Mouse (Mus musculus): Measurements from ENCODE around the gene Plch2. TPM values are rescaled to one million over a fixed set of nuclear protein-coding genes. Genes with fewer than 3 reads are reported as not detected.
A peak's percentile ranks its signal among the peaks of the same experiment; 100 is the strongest.

Plch2 gene
- polyA plus RNA-seq, 1 experiment from 2014 or later = 17.0 TPM

- H3K4me1 ChIP-seq (ENCODE audit: control insufficient read depth, insufficient read depth, low read depth, low read length) = peaks cover 15% of the 10 kb centered on the region; the same call in 1 of the 2 replicates
- 72% methylated on average over 2 of the region's 2 CpGs for WGBS
- no peak overlapping the region for H3K27ac ChIP-seq (ENCODE audit: low read depth, low read length)
Measured at GRCm38 (mm10) chr4:155012115-155012514, 44.5 kb downstream of the Plch2 start.

GRCm38 (mm10) chr4:155011312-155012025 is 45.1 kb downstream of the Plch2 start:
- Histone ChIP-seq H3K27ac (ENCODE audit: low read depth, low read length) (peak overlapping the region; percentile 49; the same call in 1 of the 2 replicates), H3K36me3 (ENCODE audit: control insufficient read depth, insufficient read depth, low read length) (no peaks in the 10 kb centered on the region), H3K9me3 (ENCODE audit: control insufficient read depth, low read length) (no peaks in the 10 kb centered on the region), H3K4me3 (ENCODE audit: low read length) (no peak overlapping the region), H3K27me3 (replicated peaks; ENCODE audit: control insufficient read depth, insufficient read depth, low read length) (no peaks in the 10 kb centered on the region), H3K9ac (ENCODE audit: low read depth, low read length) (no peak overlapping the region), H3K4me1 (ENCODE audit: control insufficient read depth, insufficient read depth, low read depth, low read length) (peaks cover 15% of the 10 kb centered on the region; the same call in 1 of the 2 replicates), H3K4me2 (ENCODE audit: low read length) (no peak overlapping the region)
- ATAC-seq = no peak
- 76% methylated on average over 8 of the region's 8 CpGs for WGBS

More at GRCm38 (mm10) chr4:155012115-155012514, 44.5 kb downstream of the Plch2 start:
- Histone ChIP-seq H3K4me3 (ENCODE audit: low read length) (no peak overlapping the region), H3K27me3 (replicated peaks; ENCODE audit: control insufficient read depth, insufficient read depth, low read length) (no peaks in the 10 kb centered on the region), H3K36me3 (ENCODE audit: control insufficient read depth, insufficient read depth, low read length) (no peaks in the 10 kb centered on the region), H3K4me2 (ENCODE audit: low read length) (no peak overlapping the region), H3K9ac (ENCODE audit: low read depth, low read length) (0 out of 2 replicates have a peak overlapping the region, but pooled peaks have one; percentile 13), H3K9me3 (ENCODE audit: control insufficient read depth, low read length) (no peaks in the 10 kb centered on the region)
- no peak for ATAC-seq

DNA sequence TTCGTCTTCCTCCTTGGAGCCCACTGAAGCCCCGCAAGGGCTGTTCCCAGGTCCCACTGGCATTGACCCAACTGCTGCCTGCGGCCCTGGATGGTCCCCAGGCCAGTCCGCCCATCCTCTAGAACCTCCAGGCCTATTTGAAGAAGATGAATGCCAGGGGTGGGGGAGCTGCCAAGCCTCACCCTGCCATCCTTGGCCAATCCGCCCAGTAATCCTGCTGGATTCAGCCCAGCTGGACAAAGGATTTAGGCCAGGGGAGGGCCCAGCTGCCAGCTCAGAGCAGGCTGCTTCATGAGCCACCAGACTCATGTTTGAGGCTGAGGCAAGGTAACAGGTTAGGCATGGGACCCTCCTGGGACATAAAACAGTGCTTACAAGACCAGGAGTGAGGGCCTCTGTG is 45.7 kb downstream of the Plch2 start:
- ATAC-seq = peak; percentile 62; the same call in 1 of the 2 replicates
- peaks cover 16% of the 10 kb centered on the region; the same call in 1 of the 2 replicates for H3K4me1 ChIP-seq (ENCODE audit: control insufficient read depth, insufficient read depth, low read depth, low read length)
- no peaks in the 10 kb centered on the region for H3K9me3 ChIP-seq (ENCODE audit: control insufficient read depth, low read length)
- peak overlapping the region; percentile 49; the same call in 1 of the 2 replicates for H3K27ac ChIP-seq (ENCODE audit: low read depth, low read length)
- no peak overlapping the region for H3K9ac ChIP-seq (ENCODE audit: low read depth, low read length)
- no peak overlapping the region for H3K4me3 ChIP-seq (ENCODE audit: low read length)
- no peak overlapping the region for H3K4me2 ChIP-seq (ENCODE audit: low read length)
- H3K36me3 ChIP-seq (ENCODE audit: control insufficient read depth, insufficient read depth, low read length) = no peaks in the 10 kb centered on the region
- 70% methylated on average over 5 of the region's 5 CpGs for WGBS
- H3K27me3 ChIP-seq (replicated peaks; ENCODE audit: control insufficient read depth, insufficient read depth, low read length) = no peaks in the 10 kb centered on the region

DNA sequence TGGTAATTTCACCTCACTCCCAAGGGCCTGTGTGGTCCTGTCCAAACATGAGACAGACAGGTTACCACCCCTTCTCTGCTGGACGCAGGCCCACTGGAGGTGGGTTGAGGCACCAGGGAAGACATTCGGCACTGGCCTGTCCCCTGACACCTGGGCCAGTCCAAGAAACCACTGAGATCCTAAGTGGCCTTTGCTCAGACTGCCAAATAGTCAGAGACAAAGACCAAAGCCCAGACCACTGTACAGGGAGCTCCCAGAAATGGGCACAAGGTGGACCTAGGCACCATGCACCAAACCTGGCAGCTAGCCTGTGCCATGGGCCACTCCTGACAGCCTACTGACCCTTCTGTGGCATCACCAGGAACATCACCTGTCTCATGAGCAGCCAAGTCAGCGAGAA is 47.4 kb downstream of the Plch2 start:
- ATAC-seq = no peak
- Histone ChIP-seq H3K4me1 (ENCODE audit: control insufficient read depth, insufficient read depth, low read depth, low read length) (peaks cover 16% of the 10 kb centered on the region; the same call in 1 of the 2 replicates), H3K36me3 (ENCODE audit: control insufficient read depth, insufficient read depth, low read length) (no peaks in the 10 kb centered on the region), H3K27me3 (replicated peaks; ENCODE audit: control insufficient read depth, insufficient read depth, low read length) (no peaks in the 10 kb centered on the region), H3K9me3 (ENCODE audit: control insufficient read depth, low read length) (no peaks in the 10 kb centered on the region), H3K4me3 (ENCODE audit: low read length) (no peak overlapping the region), H3K4me2 (ENCODE audit: low read length) (no peak overlapping the region), H3K27ac (ENCODE audit: low read depth, low read length) (no peak overlapping the region), H3K9ac (ENCODE audit: low read depth, low read length) (no peak overlapping the region)
- WGBS = 92% methylated on average over 3 of the region's 3 CpGs

DNA sequence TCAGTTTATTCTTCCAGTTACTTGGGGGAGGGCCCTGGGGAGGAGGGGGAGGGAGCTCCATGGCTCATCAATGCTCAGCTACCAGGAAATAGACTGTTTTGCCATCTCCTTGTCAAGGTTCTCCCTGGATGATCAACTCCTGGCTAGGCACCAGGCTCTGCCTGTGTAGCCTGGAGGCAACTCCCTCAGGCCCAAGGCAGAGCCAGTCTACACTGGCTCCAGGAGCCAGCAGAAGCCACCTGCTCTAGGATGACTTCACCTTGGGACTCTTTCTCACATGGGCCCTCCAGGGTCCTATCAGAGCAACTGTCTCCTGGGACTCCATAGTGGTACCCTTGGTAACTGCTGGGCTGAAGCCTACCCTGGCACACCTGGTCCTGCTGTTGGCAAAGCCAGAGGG is 48.5 kb downstream of the Plch2 start:
- Histone ChIP-seq H3K27ac (ENCODE audit: low read depth, low read length) (no peak overlapping the region), H3K4me3 (ENCODE audit: low read length) (no peak overlapping the region), H3K4me1 (ENCODE audit: control insufficient read depth, insufficient read depth, low read depth, low read length) (peaks cover 16% of the 10 kb centered on the region; the same call in 1 of the 2 replicates), H3K9me3 (ENCODE audit: control insufficient read depth, low read length) (no peaks in the 10 kb centered on the region), H3K36me3 (ENCODE audit: control insufficient read depth, insufficient read depth, low read length) (no peaks in the 10 kb centered on the region), H3K4me2 (ENCODE audit: low read length) (no peak overlapping the region), H3K27me3 (replicated peaks; ENCODE audit: control insufficient read depth, insufficient read depth, low read length) (no peaks in the 10 kb centered on the region), H3K9ac (ENCODE audit: low read depth, low read length) (no peak overlapping the region)
- no peak for ATAC-seq

DNA sequence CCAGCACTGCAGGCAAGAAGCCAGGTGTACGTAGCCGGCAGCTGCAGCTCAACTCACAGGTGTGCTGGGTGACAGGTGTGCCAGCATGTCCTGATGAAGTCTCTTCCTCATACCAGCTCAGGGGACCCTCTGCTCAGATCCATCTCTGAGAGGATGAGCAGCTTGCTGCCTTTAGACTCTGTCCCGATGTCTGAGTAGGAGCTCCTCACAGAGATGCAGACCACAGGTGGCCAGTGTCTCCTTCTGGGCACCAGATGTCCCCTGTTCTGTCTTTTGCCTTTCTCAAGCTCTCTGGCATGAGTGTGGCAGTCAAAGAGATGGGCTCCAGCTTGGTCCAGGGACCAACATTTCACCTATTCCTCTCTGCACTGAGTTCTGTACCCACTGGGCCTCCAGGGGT is 48.9 kb downstream of the Plch2 start:
- ATAC-seq = no peak
- WGBS = 78% methylated on average over 3 of the region's 3 CpGs

GRCm38 (mm10) chr4:155006296-155006695 is 50.3 kb downstream of the Plch2 start:
- Histone ChIP-seq H3K9ac (ENCODE audit: low read depth, low read length) (no peak overlapping the region), H3K36me3 (ENCODE audit: control insufficient read depth, insufficient read depth, low read length) (no peaks in the 10 kb centered on the region), H3K4me3 (ENCODE audit: low read length) (no peak overlapping the region), H3K27ac (ENCODE audit: low read depth, low read length) (no peak overlapping the region), H3K9me3 (ENCODE audit: control insufficient read depth, low read length) (no peaks in the 10 kb centered on the region), H3K27me3 (replicated peaks; ENCODE audit: control insufficient read depth, insufficient read depth, low read length) (no peaks in the 10 kb centered on the region), H3K4me1 (ENCODE audit: control insufficient read depth, insufficient read depth, low read depth, low read length) (peaks cover 7% of the 10 kb centered on the region; the same call in 1 of the 2 replicates), H3K4me2 (ENCODE audit: low read length) (no peak overlapping the region)
- ATAC-seq = no peak
- WGBS = 63% methylated on average over 10 of the region's 10 CpGs

More for the DNA sequence above, 48.9 kb downstream of the Plch2 start:
- Histone ChIP-seq H3K4me3 (ENCODE audit: low read length) (no peak overlapping the region), H3K36me3 (ENCODE audit: control insufficient read depth, insufficient read depth, low read length) (no peaks in the 10 kb centered on the region), H3K27ac (ENCODE audit: low read depth, low read length) (no peak overlapping the region), H3K27me3 (replicated peaks; ENCODE audit: control insufficient read depth, insufficient read depth, low read length) (no peaks in the 10 kb centered on the region), H3K4me1 (ENCODE audit: control insufficient read depth, insufficient read depth, low read depth, low read length) (peaks cover 16% of the 10 kb centered on the region; the same call in 1 of the 2 replicates), H3K9me3 (ENCODE audit: control insufficient read depth, low read length) (no peaks in the 10 kb centered on the region), H3K9ac (ENCODE audit: low read depth, low read length) (no peak overlapping the region), H3K4me2 (ENCODE audit: low read length) (no peak overlapping the region)

DNA sequence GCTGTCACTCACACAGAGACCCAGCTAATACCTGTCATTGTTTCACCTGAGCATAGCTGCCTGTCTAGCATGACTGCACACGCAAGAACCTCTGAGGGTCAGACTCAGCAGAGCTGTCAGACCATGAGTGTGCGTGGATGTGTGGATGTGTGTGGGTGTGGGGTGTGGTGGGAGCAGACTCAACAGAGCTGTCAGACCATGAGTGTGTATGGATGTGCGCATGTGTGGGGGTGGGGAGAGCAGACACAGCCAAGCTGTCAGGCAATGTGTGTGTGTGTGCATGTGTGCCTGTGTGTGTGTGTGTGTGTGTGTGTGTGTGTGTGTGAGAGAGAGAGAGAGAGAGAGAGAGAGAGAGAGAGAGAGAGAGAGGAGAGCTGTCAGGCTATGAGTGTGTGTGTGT is 51.3 kb downstream of the Plch2 start:
- ATAC-seq = peak; percentile 51; the same call in 1 of the 2 replicates
- no peak overlapping the region for H3K4me3 ChIP-seq (ENCODE audit: low read length)
- H3K9ac ChIP-seq (ENCODE audit: low read depth, low read length) = no peak overlapping the region
- no peaks in the 10 kb centered on the region for H3K36me3 ChIP-seq (ENCODE audit: control insufficient read depth, insufficient read depth, low read length)
- no peak overlapping the region for H3K4me2 ChIP-seq (ENCODE audit: low read length)
- H3K4me1 ChIP-seq (ENCODE audit: control insufficient read depth, insufficient read depth, low read depth, low read length) = 0 out of 2 replicates have a peak, but pooled peaks cover 3% of the 10 kb centered on the region
- 90% methylated on average over 3 of the region's 3 CpGs for WGBS
- no peak overlapping the region for H3K27ac ChIP-seq (ENCODE audit: low read depth, low read length)
- H3K27me3 ChIP-seq (replicated peaks; ENCODE audit: control insufficient read depth, insufficient read depth, low read length) = no peaks in the 10 kb centered on the region
- H3K9me3 ChIP-seq (ENCODE audit: control insufficient read depth, low read length) = no peaks in the 10 kb centered on the region

- peaks cover 12% of the 10 kb centered on the region for H3K4me1 ChIP-seq (ENCODE audit: control insufficient read depth, insufficient read depth, low read depth, low read length)
- ATAC-seq = no peak
- H3K9me3 ChIP-seq (ENCODE audit: control insufficient read depth, low read length) = no peaks in the 10 kb centered on the region
- 90% methylated on average over 5 of the region's 5 CpGs for WGBS
- no peaks in the 10 kb centered on the region for H3K27me3 ChIP-seq (replicated peaks; ENCODE audit: control insufficient read depth, insufficient read depth, low read length)
- H3K4me2 ChIP-seq (ENCODE audit: low read length) = no peak overlapping the region
- H3K9ac ChIP-seq (ENCODE audit: low read depth, low read length) = no peak overlapping the region
- H3K36me3 ChIP-seq (ENCODE audit: control insufficient read depth, insufficient read depth, low read length) = peaks cover 2% of the 10 kb centered on the region; the same call in 1 of the 2 replicates
- H3K4me3 ChIP-seq (ENCODE audit: low read length) = no peak overlapping the region
- H3K27ac ChIP-seq (ENCODE audit: low read depth, low read length) = no peak overlapping the region
Measured at GRCm38 (mm10) chr4:154999379-154999778, 57.2 kb downstream of the Plch2 start.

All from hindbrain, embryonic 16.5 days (tissue).